Mouse (Mus musculus): ENCODE data around the gene Eya2.
A peak's percentile ranks its signal among the peaks of the same experiment; 100 is the strongest.

Eya2 gene

DNA sequence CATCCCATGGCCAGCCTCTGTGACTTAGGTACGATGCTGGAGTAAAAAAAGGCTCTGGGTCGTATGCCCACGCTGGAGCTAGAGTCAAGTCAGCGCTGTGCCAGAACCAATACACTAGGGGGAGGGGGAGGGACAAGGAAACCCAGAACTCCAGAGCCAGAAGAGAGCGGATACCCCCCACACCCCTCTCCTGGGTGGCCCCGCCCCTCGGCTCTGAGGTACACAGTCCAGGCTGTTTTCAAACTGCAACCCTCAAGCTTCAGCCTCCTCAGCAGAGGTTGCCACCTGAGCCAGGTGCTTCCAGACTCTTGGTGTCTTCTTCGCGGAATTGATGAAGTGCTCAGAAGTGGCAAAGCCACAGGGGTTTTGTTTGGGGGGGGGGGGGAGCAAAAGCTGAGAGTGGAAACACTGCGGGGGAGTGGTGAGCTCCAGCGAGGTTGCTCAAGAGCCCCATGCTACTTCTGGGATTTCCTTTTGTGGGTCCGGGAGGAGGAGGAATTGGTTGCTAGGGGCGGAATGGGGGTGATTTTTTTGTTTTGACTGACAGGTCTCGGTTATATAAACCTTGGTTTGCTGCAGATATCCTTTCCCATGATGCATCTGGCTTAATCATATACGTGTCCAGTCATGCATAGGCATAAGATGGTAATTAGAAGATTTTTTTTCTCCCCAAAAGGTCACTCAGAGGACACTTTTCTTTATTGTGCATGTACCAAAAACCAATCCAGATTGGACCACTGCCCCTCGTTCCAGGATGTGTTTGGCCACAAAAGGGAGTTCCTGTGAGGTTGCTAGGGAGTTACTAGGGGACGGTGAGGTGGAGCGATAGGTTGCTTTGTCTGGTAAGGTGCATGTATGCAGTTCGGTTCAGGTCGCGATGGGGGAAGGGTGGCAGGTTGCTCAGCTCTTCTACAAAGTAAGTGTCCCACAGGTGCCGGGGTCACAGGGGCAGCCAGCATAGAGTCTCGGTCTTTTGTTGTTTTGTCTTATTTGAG is 122.6 kb downstream of the Eya2 start:
- DNase-seq = no peak

DNA sequence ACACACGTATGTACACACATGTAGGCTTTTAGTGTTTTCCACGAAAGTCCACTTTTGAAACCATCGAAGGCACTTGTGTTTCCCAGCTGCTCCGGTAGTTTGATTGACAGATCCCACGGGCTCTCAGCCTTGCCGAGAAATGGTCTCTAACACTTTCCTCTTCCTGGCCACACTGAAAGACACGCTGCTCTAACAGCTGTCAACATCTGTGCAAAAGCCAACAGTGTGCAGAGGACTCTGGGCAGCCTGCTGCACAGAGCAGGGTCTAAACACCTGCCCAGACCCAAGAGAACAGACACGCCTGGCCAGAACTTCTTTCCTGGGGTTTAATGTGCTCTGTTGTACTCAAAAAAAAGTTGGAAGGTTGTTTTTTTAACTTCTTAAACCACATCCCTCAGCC is 124.5 kb downstream of the Eya2 start:
- DNase-seq = no peak

DNA sequence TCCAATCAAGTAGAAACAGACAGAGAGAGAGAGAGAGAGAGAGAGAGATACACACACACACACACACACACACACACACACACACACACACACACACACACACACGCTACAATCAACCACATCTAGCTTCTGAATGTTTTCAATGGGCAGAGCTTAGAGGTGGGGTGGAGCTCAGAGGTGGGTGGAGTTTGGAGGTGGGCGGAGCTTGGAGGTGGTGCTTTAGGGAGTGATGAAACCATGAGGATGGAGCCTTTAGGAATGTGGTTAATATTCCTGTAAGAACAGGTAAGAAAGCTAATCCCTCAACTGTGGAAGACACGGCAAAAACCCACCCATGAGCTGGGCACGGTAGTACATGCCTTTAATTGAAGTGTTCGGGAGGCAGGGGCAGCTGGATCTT is 127.1 kb downstream of the Eya2 start:
- DNase-seq = no peak

DNA sequence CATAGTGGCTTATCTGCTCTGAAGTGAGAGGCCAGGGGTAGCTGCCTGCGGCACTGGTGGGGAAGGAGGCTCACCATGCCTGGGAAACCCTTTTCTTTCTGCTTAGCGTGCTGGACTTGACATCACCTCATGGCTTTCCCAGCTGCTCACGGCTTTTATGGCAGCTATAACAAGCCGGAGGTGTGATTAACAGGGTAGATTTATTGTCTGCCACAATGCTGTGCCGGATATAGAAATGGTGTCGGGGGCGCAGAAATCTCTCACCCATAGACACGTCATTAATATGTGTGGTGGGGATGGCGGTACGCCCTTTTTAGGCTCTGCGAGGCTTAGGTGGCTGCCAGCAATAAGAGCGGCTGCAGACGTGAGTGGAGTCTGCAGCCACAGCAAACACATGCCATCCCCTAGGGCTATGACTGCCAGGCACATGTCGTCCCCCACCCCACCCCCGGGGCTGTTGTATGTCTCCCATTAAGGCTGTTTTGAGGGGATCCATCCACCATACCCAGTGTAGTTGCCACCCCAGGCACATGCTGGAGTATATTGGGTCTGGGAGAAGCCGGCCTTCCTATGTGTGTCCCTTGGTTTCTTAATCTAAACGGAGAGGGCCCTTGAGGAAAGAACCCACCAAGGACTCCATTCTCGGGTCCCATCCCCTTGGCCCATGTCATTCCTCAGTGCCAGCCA is 137.9 kb downstream of the Eya2 start:
- no peak for DNase-seq

DNA sequence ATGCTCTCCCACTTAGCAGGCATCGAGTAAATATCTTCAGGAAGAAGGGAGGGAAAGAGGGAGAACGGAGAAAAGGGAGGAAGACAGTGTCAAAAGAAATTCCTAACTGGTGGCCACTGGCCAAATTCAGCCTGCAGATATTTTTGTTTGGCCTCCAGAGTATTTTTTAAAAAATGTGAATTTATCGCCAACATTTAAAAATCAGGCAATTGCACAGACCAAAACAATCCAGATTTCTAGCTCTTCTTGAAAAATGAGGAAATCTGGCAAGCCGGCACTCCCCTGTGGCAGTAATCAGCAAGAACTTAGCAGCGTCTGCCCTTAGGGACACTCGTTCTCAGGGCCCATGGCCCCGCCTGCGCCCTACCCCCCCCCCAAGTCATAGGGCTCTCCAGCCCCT is 138.9 kb downstream of the Eya2 start:
- DNase-seq = no peak

DNA sequence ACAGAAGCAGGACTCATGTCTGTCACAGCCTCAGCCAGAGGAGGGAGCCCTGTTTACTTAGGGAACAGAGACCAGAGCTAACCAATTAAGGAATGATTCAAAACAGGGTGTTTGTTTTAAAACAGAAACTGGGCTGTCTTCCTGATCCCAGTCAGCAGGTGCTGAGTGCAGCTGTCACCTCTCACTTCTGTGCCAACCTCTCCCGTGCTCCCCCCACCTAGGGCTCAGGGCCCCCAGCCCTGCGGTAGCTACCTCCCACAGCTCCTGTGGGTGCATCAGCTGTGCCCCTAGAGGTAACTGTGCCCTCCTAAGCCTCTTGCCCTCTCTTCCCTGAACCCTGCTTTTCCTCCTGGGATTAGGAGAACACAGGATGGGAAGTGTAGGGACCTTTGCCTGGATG is 141.5 kb downstream of the Eya2 start:
- DNase-seq = no peak

DNA sequence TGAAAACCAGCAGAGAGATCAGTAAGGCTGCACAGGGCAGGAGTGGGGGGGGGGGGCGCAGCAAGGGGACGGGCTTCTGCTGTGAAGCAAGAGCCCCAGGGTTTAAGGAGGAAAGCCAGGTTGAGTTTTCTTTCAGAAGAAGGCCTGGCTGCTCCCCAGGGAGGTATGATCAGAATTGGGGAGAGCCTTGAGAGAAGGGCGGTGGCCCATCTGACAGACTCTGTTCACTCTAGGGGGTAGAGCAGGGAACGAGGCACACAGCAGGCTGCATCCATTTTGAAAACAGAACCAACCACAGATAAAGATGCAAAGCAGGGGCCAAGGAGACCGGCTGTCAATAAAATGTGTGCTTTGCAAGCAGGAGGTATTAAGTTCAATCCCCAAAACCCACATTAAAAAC is 145.5 kb downstream of the Eya2 start:
- DNase-seq = no peak

DNA sequence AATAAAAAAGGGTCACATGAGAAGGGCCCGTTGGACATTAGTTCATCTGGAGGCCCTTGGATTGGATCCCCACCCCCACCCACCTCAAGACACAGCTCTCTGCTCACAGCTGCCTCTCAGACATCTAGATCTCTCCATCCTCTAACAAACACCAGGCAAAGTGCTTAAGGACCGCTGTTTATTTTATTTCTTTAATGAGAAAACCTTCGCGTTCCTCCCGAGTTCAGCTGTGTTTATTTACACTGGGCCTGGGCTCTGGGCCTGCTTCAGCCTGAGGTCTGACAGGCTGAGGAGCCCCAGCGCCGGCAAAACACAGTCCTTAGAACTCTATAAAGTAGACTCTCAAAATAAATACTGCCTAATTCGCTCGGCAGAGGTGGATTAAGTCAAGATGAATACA is 146.2 kb downstream of the Eya2 start:
- peak; percentile 67 for DNase-seq

DNA sequence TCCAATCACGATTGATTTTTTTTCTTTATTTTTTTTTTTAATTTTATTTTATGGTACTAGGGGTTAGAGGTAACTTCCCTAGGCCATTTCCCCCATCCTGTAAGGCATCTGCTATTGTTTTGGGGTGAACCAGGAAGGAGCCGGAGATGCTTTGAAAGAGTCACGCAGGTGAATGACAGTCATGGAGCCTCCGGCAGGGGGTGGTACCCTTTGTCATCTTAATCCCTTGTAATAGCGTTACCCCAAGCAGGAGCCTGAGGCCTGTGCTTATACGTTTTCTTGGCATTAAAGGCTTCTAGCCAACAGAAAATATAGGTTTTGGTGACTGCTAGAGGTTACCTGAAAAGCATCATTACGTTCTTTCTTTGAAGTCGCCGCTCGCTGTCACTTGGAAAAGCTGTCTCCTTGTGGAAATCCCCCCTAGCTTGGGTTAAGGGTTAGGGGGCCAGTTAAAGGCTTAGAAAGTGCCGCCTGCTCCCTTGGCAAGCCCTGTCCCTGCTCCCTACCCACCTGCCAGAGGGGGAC is 146.8 kb downstream of the Eya2 start:
- DNase-seq = peak; percentile 41

DNA sequence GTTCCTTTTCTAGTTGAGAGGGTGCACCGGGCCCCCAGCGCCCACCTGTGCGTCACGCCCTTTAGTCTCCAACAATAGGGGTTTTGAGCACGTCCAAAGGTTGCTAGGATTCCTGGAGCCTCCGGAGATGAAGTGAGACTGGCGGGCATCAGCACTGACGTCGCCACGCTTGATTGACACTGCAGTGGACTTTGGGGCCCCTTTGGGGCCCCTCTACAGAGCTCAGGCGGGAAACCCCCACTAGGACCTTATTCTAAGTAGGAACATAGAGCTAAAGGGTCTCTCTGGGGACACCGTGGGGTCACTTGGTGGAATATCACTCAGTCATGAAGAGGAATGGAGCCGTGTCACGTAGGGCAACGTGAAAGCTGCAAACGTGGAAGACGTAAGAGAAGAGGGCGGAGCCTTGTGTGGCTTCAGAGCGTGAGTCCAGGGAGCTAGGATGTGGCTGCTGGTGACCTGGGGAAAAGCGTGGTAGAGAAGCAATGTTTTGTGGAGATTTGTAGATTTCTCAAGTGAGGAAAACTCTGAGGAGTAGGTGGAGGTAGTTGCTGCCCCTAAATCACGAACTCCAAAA is 147.5 kb downstream of the Eya2 start:
- DNase-seq = no peak

DNA sequence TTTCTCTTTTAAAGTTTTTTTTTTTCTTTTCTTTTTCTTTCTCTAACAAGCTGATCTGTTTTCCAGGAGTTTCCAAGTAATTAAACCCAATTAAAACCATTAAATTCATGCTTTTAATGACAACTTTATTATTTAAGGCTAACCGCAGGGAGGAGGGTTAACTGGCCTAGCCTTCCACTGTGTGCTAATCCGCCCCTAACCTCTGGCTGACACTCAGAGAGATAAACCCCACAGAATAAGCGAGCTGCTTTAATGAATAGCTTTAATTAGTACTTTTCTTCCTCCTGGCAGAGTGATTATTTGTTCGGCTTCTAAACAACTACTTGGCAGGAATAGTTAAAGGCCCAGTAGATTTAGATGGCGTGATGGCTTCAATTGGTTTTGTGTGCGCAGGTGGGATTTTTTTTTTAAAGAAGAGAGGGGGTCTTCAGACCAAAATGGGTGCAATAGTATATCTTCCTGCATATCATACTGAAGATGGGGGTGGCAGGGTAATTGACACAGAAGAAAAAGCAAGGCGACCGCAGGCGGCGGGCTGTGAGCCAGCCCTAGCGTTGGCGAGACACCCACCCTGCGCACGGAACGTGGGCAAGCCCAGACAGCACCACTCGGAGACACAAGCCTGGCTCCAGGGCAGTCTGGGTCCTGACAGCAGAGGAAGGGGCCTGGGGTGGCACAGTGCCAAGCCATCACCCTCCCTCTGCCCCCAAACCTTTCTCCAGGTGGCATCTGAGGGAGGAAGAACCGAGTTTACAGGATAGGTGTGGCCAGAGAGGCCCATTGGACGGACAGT is 150.7 kb downstream of the Eya2 start:
- DNase-seq = no peak

DNA sequence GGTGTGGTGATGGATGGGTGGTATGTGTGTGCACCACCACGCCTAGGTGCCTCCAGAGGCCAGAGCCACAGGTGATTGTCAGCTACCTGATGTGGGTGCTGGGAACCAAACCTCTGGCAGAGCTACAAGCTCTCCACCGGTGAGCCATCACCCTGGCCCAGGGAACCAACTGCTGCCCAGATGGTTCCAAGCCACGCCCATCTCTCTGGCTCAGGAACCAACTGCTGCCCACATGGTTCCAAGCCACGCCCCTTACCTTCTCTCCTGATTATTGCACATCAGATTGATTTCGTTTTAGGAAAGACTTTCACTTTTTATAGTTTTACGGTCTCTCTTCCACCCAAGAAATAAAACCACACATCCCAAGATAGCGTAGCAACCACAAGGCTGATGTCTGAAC is 153.1 kb downstream of the Eya2 start:
- peak; percentile 36 for DNase-seq

DNA sequence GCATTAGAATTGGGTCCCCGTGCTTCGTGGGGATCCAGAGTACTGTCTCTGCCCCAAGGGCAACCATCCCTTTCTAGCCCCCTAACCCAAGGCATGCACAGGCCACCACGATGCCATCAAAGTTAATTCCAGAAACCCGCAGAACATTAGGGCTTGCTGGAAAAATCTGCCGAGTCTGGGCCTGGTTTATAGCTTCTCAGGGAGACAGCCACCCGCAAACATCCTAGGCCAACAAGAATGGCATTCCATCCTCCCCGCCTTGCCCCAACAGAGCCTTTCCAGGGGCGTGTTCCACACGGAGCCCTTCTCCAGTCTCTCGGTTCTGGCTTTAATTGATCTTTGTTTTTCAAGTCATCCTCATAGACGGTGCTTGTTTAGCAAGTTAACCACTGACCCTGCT is 153.6 kb downstream of the Eya2 start:
- no peak for DNase-seq

DNA sequence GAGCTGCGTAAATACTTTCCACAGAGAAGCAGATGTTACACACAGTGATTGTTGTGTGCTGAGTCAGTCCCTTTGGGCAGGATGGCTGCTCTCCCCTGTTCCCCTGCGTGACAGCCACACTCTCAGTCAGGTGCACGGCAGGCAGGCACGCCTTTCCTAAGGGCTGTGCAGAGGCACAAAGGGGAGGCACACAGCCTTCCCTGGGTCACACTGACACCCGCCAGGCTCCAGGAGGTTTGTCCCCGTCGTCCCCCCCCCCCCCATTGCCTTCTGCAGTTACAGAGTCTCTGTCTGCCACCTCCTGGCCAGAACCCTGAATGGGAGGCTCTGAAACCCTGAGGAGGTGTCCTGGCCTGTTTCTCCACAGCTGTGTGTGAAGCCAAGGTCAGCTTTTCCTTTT is 156.2 kb downstream of the Eya2 start:
- DNase-seq = peak; percentile 62

DNA sequence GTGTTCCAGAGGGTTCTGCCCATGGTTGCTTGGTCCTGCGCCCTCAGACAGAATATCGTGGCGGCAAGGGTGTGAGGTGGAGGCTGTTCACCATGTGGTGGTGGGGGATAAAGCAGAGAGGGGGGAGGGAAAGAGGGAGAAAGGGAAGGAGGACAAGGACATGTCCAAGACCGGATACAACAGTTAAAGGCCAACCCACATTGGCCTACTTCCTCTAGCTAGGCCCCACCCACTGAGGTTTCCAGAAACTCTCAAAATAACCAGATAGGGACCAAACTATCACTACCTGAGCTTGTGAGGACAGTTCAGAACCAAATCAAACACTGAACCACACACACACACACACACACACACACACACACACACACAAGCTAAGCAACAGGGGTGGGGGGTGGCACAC is 157.9 kb downstream of the Eya2 start:
- DNase-seq = no peak

DNA sequence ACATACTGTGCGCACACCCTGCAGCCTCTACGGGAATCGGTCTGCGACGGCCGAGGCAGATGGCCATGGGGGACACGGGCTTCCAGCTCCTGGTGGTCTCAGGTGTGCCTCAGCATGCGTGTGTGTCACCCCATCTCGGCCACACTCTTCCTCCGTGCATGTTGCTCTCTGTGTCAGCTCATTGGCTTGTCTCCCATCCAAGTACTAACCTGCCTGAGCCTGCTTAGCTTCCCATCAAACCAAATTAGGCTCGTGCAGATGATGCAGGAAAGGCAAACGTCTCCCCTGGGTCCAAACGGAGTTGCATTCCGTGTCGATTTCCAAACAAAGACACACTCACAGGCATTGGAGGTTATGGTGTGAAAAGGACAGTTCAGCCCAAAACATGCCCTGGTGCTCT is 163.0 kb downstream of the Eya2 start:
- DNase-seq = no peak

DNA sequence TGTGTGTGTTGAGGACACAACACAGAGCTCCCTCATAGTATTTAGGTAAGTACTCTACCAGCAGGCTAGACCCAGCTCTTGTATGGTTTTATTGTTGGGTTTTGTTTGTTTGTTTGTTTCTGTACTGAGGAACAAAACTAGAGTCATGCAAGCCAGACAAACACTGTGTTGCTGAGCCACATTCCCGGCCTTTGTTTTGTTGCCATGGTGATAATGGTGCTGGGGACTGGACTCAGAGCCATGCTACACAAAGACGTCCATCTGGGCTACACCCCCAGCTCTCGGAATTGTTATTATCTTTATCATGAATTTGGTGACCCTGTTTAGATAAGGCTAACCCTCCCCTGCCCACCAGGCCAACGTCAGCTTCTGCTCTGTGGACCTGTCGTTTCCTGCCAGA is 163.7 kb downstream of the Eya2 start:
- DNase-seq = peak; percentile 61

DNA sequence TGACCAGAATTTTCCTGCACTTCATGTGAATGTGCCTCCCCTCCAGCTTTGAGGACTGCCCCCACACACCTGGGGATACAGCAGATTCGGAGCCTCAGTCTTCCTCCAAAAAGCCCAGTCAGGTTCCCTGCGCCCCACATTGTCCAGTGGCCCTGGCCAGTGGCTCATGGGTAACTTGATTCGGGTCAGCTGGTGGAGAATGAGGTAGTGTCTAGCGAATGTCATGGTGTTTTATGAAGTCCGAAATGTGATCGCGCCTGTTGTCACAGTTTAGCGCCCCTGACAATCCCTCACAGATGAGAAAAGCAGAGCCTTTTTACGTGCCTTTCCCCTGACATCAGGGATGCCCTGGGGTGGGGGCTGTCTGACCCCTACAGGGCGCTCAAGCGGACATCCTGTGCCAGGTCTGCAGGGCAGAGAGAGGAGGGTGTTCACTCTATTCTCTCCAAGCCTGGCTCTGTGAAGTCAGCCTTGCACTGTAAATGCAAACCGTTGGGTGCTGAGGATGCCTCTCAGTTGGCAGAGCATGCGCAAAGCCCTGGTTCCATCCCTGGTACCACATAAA is 164.7 kb downstream of the Eya2 start:
- DNase-seq = peak; percentile 47

DNA sequence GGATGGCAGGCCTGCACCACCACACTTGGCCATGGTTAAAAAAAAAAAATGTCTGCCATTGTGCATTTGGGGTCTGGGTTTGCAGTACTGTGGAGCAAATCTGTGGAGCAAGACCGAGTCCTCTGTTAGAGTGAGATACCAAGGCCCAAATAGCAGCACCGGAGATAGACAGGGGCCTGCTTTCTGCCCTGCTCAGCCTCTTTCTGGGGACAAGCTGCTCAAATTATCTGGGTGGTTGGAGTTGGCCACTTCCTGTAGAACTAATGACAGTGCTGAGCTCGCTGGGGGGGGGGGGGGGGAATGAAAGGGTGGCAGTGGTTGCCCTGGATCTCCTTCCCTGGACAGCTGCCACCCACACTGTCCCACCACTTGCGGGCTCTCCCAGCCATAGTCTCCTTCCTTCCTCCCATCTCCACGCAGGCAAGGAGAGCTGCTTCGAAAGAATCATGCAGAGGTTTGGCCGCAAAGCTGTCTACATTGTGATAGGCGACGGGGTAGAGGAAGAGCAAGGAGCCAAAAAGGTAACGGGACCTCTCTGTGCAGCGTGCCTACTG is 174.1 kb downstream of the Eya2 start:
- no peak for DNase-seq

DNA sequence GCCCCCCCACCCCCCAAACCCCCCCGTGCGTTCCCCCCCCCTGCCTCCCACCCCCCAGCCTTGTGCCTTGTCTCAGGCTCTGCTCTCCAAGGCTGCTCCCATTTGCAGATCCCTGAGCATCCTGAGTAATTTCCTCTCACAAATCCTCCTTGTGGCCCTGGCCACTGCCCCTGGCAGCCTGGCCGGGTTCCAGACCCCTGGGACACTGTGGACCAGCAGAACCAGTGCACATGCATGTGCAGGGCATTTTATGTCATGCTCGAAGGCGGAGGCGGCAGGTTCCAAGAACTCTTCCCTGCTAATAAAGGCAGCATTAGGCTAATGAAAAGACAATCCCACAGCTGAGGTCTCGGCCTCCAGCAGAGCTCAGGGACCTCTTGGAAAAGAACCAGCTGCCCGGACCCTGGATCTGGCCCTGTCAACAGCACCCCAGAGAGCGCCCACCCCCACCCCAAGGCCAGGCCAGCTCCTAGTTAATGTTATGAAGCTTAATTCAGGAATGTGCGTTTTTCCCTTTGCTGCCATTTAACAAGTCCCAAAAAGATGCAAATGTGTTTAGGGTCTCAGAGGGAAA is 174.6 kb downstream of the Eya2 start:
- DNase-seq = no peak

DNA sequence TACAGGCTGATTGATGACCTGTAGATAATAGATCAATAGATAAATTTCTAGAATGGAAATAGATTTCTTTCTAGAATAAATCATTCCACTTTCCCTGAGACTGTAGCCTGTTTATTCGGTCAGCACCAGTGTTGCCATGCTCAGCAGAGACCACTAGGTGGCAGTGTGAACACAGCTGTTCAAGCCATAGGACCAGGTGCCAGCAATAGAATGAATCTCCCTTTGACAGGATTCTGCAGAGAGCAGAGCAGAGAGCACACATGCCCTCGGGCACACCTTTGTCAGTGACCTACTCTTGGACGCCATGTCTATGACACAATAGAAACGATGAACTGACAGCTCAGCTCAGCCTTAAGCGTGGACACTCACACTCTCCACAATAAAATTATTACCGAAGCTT is 184.1 kb downstream of the Eya2 start:
- peak; percentile 85 for DNase-seq

DNA sequence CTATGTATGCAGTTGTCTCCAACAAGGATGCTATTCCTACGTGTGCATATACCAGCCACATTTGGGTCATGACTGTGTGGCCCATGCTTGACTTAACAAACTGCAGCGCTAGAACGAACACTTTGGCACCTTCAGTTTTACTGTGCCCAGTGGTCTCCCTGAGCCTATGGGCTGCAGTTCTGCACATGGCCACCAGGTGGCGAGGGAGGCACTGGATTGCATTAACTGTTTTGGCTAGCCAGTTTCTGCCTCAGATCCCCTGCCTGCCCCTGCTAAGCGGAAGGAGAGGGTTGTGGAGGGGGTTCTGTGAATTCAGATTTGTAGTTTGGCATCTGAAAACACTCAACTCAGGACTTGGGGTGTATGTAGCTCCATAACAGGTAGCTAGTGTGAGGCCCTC is 187.5 kb downstream of the Eya2 start:
- DNase-seq = peak; percentile 87

Measured in embryo, embryonic 11 days (tissue).